8 mouse cellular contexts compared by ENCODE assay signal in genomic region chr15:82922052-82922451, GRCm38 (mm10).
A peak's percentile ranks its signal among the peaks of the same experiment; 100 is the strongest.
DNase-seq lines count a peak whose midpoint lies in the region; ATAC-seq lines count a peak whose summit lies in the region.

No protein-coding gene starts in this region.

- peak overlapping the region; percentile 12; the same call in 1 of the 2 replicates for H3K4me3 ChIP-seq in embryonic facial prominence, embryonic 13.5 days
- peak overlapping the region; percentile 18; the same call in 1 of the 2 replicates for H3K4me3 ChIP-seq in heart, embryonic 10.5 days
- 0 out of 2 replicates have a peak overlapping the region, but pooled peaks have one; percentile 1 for H3K4me3 ChIP-seq in limb, embryonic 15.5 days
- H3K4me3 ChIP-seq in neural tube, embryonic 13.5 days, result no peak overlapping the region

- peak overlapping the region; percentile 51 for H3K27ac ChIP-seq in embryonic facial prominence, embryonic 13.5 days
- no peak overlapping the region for H3K27ac ChIP-seq in heart, embryonic 10.5 days
- H3K27ac ChIP-seq in limb, embryonic 15.5 days, result no peak overlapping the region
- H3K27ac ChIP-seq in neural tube, embryonic 13.5 days (replicated peaks), result peak overlapping the region; percentile 78

- 20% methylated on average over 12 of the region's 12 CpGs for whole genome bisulfite sequencing in embryonic facial prominence, embryonic 13.5 days
- 37% methylated on average over 12 of the region's 12 CpGs for WGBS in heart, embryonic 10.5 days
- 10% methylated on average over 12 of the region's 12 CpGs for WGBS in limb, embryonic 15.5 days
- WGBS in neural tube, embryonic 13.5 days, result 13% methylated on average over 12 of the region's 12 CpGs

- peak overlapping the region; percentile 45 for H3K4me2 ChIP-seq in embryonic facial prominence, embryonic 13.5 days
- H3K4me2 ChIP-seq in limb, embryonic 15.5 days, result peak overlapping the region; percentile 23
- H3K4me2 ChIP-seq in neural tube, embryonic 13.5 days, result peak overlapping the region; percentile 28

- H3K9me3 ChIP-seq in embryonic facial prominence, embryonic 13.5 days, result no peaks in the 10 kb centered on the region
- no peaks in the 10 kb centered on the region for H3K9me3 ChIP-seq in heart, embryonic 10.5 days
- H3K9me3 ChIP-seq in limb, embryonic 15.5 days, result no peaks in the 10 kb centered on the region
- H3K9me3 ChIP-seq in neural tube, embryonic 13.5 days, result no peaks in the 10 kb centered on the region

- peaks cover 7% of the 10 kb centered on the region for H3K27me3 ChIP-seq in embryonic facial prominence, embryonic 13.5 days
- H3K27me3 ChIP-seq in heart, embryonic 10.5 days (ENCODE audit: insufficient read depth, poor library complexity, severe bottlenecking), result peaks cover 68% of the 10 kb centered on the region
- peaks cover 40% of the 10 kb centered on the region for H3K27me3 ChIP-seq in limb, embryonic 15.5 days
- peaks cover 58% of the 10 kb centered on the region for H3K27me3 ChIP-seq in neural tube, embryonic 13.5 days

- no peak overlapping the region for H3K9ac ChIP-seq in embryonic facial prominence, embryonic 13.5 days
- no peak overlapping the region for H3K9ac ChIP-seq in limb, embryonic 15.5 days
- H3K9ac ChIP-seq in neural tube, embryonic 13.5 days, result no peak overlapping the region

- DNase-seq in spleen, adult 18-20 months, result peak; percentile 27 to 58
- no peak for DNase-seq in spleen, adult 12 weeks (ENCODE audit: low spot score)
- DNase-seq in heart, embryonic 10.5 days (ENCODE audit: low spot score), result peak; percentile 85
- DNase-seq in kidney, adult 9 months, result peak; percentile 70
- DNase-seq in thymus, postnatal 25 days, result peak; percentile 40

- no peak for ATAC-seq in embryonic facial prominence, embryonic 13.5 days (ENCODE audit: insufficient number of reproducible peaks, insufficient read depth, low FRiP score, low TSS enrichment, low read depth)
- 0 out of 2 replicates have a peak, but pooled peaks have one; percentile 49 for ATAC-seq in limb, embryonic 15.5 days (ENCODE audit: insufficient number of reproducible peaks, low FRiP score, low TSS enrichment, low read depth)
- peak; percentile 34 for ATAC-seq in neural tube, embryonic 13.5 days (ENCODE audit: low read depth)

- peaks cover 94% of the 10 kb centered on the region for H3K4me1 ChIP-seq in embryonic facial prominence, embryonic 13.5 days
- peaks cover 70% of the 10 kb centered on the region for H3K4me1 ChIP-seq in heart, embryonic 10.5 days
- peaks cover 83% of the 10 kb centered on the region for H3K4me1 ChIP-seq in limb, embryonic 15.5 days
- peaks cover 99% of the 10 kb centered on the region for H3K4me1 ChIP-seq in neural tube, embryonic 13.5 days (replicated peaks)

- H3K36me3 ChIP-seq in embryonic facial prominence, embryonic 13.5 days, result no peaks in the 10 kb centered on the region
- H3K36me3 ChIP-seq in heart, embryonic 10.5 days, result no peaks in the 10 kb centered on the region
- no peaks in the 10 kb centered on the region for H3K36me3 ChIP-seq in limb, embryonic 15.5 days
- no peaks in the 10 kb centered on the region for H3K36me3 ChIP-seq in neural tube, embryonic 13.5 days

Comparison
In these comparisons a context has a peak if more than half of its experiments do, and no peak if none do; other contexts are left out.
1. H3K27ac ChIP-seq: peak in embryonic facial prominence, embryonic 13.5 days (single experiment) and neural tube, embryonic 13.5 days (single experiment); none in heart, embryonic 10.5 days (single experiment) and limb, embryonic 15.5 days (single experiment).
2. Peak in every context shown above with its lines, with median percentiles within 50 percentile points of each other: H3K4me2 ChIP-seq.